Mouse (Mus musculus): Measurements from ENCODE around the gene Mex3d.

GRCm38 (mm10) chr10:80356737-80357136 lies 30.7 kb downstream of the Mex3d start:
- no peak for TF ChIP-seq TAL1 (IDR thresholded peaks at IDR 0.05; ENCODE audit: low read length)
- TF ChIP-seq GATA1 (IDR thresholded peaks at IDR 0.05; ENCODE audit: low read length), result no peak

All from erythroblast, embryonic 14.5 days (primary cell).